Mouse (Mus musculus) embryonic facial prominence, embryonic 15.5 days (tissue): Measurements from ENCODE around the gene Sox13. TPM values are rescaled to one million over a fixed set of nuclear protein-coding genes. Genes with fewer than 3 reads are reported as not detected.

Experiments
- ATAC-seq: fragments of 200-750 bp; cut with Nextera tagmentation; 2 replicates; pipeline ENCODE4 v1.8.0; 2017; ENCODE audit warnings: low read depth, moderate TSS enrichment; ENCODE audit not compliant: insufficient number of reproducible peaks, low FRiP score, low TSS enrichment
- H3K27ac ChIP-seq: fragments of 300-500 bp; sonication (generic); replicated peaks from 2 replicates; pipeline ENCODE4 v1.5.1; 2015; ENCODE audit warnings: mild to moderate bottlenecking, inconsistent platforms
- H3K27me3 ChIP-seq: fragments of 300-500 bp; sonication (generic); 2 replicates; pipeline ENCODE4 v1.6.1; 2015; ENCODE audit warnings: inconsistent platforms
- H3K36me3 ChIP-seq: fragments of 300-500 bp; sonication (generic); 2 replicates; pipeline ENCODE4 v1.6.1; 2015; ENCODE audit warnings: mild to moderate bottlenecking, inconsistent platforms
- H3K4me1 ChIP-seq: fragments of 300-500 bp; sonication (generic); 2 replicates; pipeline ENCODE4 v1.6.1; 2015; ENCODE audit warnings: inconsistent platforms
- H3K4me2 ChIP-seq: fragments of 300-500 bp; sonication (generic); replicated peaks from 2 replicates; pipeline ENCODE4 v1.6.1; 2015; ENCODE audit warnings: mild to moderate bottlenecking, inconsistent platforms
- H3K4me3 ChIP-seq: fragments of 300-500 bp; sonication (generic); replicated peaks from 2 replicates; pipeline ENCODE4 v1.5.1; 2015; ENCODE audit warnings: mild to moderate bottlenecking, inconsistent platforms
- H3K9ac ChIP-seq: fragments of 300-500 bp; sonication (generic); 2 replicates; pipeline ENCODE4 v1.6.1; 2015; ENCODE audit warnings: inconsistent platforms
- H3K9me3 ChIP-seq: fragments of 300-500 bp; sonication (generic); replicated peaks from 2 replicates; pipeline ENCODE4 v1.6.1; 2016; ENCODE audit warnings: inconsistent platforms
- WGBS: fragments of 180-500 bp; shearing (Covaris S2); methylation state at CpG from one replicate; pipeline ENCODE4 v1.1.7; 2015; 5-methylcytosine and 5-hydroxymethylcytosine counted together
- polyA plus RNA-seq: library from polyadenylated mRNA; unstranded; fragments of >200 nt; fragmentation: Nextera tagmentation; extraction: Ambion mirVana; gene quantifications from 2 replicates; pipeline ENCODE4 v1.2.1, GENCODE M21; 2015

The Sox13 gene
- polyA plus RNA-seq, 1 experiment from 2014 or later, result 6.1 TPM

DNA sequence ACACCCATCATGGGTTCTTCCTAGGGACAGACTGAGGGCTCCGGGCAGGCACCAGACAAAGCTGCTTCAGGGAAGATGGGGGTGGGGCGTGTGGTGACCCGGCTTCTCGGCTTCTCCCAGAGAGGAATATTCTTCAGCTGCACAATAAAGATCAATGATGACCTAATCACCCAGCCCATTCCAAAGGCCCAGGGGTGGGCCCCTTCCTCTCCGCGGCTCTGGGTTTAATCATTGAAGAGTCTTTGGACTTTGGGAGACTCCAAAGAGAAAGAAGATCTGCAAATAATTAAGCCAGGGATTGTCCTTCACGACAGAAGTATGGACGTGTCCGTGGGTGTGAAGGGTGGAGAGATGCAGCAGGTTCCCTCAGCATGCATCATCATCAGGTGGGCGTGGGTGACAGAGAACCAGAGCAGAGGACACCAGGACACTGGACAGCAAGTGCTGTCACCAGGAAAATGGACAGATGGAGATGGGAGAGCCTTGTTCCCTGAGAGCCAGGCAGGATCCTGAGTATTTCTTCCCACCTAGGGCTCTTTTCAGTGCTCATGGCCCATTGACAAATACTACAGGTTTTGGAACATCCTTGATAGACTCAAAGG is 28.5 kb upstream of the Sox13 start:
- H3K27me3 ChIP-seq, result no peaks in the 10 kb centered on the region
- H3K4me3 ChIP-seq, result no peak overlapping the region
- no peaks in the 10 kb centered on the region for H3K36me3 ChIP-seq
- no peak overlapping the region for H3K27ac ChIP-seq
- peaks cover 7% of the 10 kb centered on the region; the same call in 1 of the 2 replicates for H3K4me1 ChIP-seq
- WGBS, result 35% methylated on average over 10 of the region's 10 CpGs
- no peak overlapping the region for H3K9ac ChIP-seq
- ATAC-seq, result no peak
- no peaks in the 10 kb centered on the region for H3K9me3 ChIP-seq
- H3K4me2 ChIP-seq, result no peak overlapping the region

DNA sequence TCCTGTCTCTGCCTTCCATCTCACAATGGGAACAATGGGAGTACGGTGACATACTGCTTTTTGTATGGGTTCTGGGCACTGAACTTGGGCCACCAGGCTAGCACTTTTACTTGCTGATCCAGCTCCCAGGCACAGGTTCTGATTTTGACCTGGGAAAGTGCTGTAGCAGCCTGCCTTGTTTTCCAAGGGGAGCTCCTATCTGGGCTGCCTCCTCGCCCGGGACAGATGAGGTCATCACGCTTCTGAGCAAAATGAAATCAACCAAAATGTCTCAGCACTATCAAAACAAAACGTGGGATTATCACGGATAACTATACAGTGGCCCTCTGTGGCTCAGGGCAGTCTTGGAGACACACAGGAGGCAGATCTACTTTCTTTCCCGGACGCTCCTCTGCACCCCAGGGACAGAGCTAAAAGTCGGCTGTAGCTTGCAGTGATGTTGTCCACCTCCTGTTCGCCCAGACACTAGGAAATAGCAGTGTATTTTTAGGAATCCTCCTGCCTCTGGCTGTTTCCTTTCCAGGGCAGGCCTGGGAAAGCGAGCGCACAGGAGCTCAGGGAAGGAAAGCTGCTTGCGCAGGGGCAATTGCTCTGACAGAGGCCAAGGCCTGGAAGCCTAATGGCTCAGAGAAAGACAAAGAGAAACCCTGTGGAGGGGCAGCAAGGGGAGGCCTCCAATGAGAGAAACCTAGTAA is 27.8 kb upstream of the Sox13 start:
- Histone ChIP-seq H3K27ac (no peak overlapping the region), H3K4me1 (peaks cover 7% of the 10 kb centered on the region; the same call in 1 of the 2 replicates), H3K9me3 (no peaks in the 10 kb centered on the region), H3K27me3 (no peaks in the 10 kb centered on the region), H3K9ac (no peak overlapping the region), H3K36me3 (no peaks in the 10 kb centered on the region), H3K4me3 (no peak overlapping the region), H3K4me2 (no peak overlapping the region)
- no peak for ATAC-seq
- 44% methylated on average over 13 of the region's 13 CpGs for WGBS

- Histone ChIP-seq H3K4me1 (peaks cover 7% of the 10 kb centered on the region; the same call in 1 of the 2 replicates), H3K27ac (no peak overlapping the region), H3K9me3 (no peaks in the 10 kb centered on the region), H3K4me2 (no peak overlapping the region), H3K36me3 (no peaks in the 10 kb centered on the region), H3K9ac (no peak overlapping the region), H3K27me3 (no peaks in the 10 kb centered on the region), H3K4me3 (no peak overlapping the region)
- WGBS, result 55% methylated on average over 11 of the region's 11 CpGs
- ATAC-seq, result no peak
These were observed 26.8 kb upstream of the Sox13 start for GRCm38 (mm10) chr1:133451025-133451424.

GRCm38 (mm10) chr1:133448351-133448931 is 24.3 kb upstream of the Sox13 start:
- 34% methylated on average over 14 of the region's 14 CpGs for WGBS
- H3K9me3 ChIP-seq, result 0 out of 2 replicates have a peak, but pooled peaks cover 1% of the 10 kb centered on the region
- no peaks in the 10 kb centered on the region for H3K27me3 ChIP-seq
- peak; percentile 61 for ATAC-seq
- no peak overlapping the region for H3K4me2 ChIP-seq
- H3K9ac ChIP-seq, result no peak overlapping the region
- peaks cover 7% of the 10 kb centered on the region; the same call in 1 of the 2 replicates for H3K4me1 ChIP-seq
- 0 out of 2 replicates have a peak overlapping the region, but pooled peaks have one; percentile 3 for H3K27ac ChIP-seq
- no peak overlapping the region for H3K4me3 ChIP-seq
- H3K36me3 ChIP-seq, result no peaks in the 10 kb centered on the region

DNA sequence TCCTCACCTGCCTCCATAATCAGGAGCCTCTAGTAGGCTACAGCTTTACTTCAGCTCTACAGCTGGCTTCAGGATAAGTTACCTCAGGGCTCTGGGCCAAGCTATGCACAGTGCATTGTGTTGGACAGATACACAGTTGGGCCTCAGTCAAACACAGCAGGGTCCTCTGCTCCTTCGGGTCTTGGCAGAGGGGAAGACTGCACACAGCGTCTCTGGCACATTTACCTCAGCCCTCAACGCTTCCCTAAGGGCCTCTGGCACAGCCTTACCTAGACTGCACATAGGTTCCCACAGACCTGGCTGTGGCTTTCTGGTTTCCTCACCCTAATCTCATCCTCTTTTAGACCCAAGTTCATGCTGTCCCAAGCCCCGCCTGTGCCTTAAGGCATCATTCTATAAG is 22.1 kb upstream of the Sox13 start:
- Histone ChIP-seq H3K4me2 (no peak overlapping the region), H3K9ac (no peak overlapping the region), H3K27me3 (no peaks in the 10 kb centered on the region), H3K4me3 (no peak overlapping the region), H3K36me3 (no peaks in the 10 kb centered on the region), H3K27ac (no peak overlapping the region), H3K4me1 (peaks cover 7% of the 10 kb centered on the region; the same call in 1 of the 2 replicates), H3K9me3 (0 out of 2 replicates have a peak, but pooled peaks cover 4% of the 10 kb centered on the region)
- no peak for ATAC-seq
- WGBS, result 80% methylated on average over 4 of the region's 4 CpGs

GRCm38 (mm10) chr1:133444315-133444714 is 20.1 kb upstream of the Sox13 start:
- H3K4me2 ChIP-seq, result no peak overlapping the region
- no peak for ATAC-seq
- H3K27ac ChIP-seq, result no peak overlapping the region
- WGBS, result 79% methylated on average over 8 of the region's 8 CpGs
- H3K36me3 ChIP-seq, result no peaks in the 10 kb centered on the region
- H3K4me1 ChIP-seq, result peaks cover 7% of the 10 kb centered on the region; the same call in 1 of the 2 replicates
- no peak overlapping the region for H3K9ac ChIP-seq
- H3K9me3 ChIP-seq, result 0 out of 2 replicates have a peak, but pooled peaks cover 4% of the 10 kb centered on the region
- H3K4me3 ChIP-seq, result no peak overlapping the region
- H3K27me3 ChIP-seq, result no peaks in the 10 kb centered on the region

GRCm38 (mm10) chr1:133437916-133438683 is 13.9 kb upstream of the Sox13 start:
- 52% methylated on average over 14 of the region's 14 CpGs for WGBS
- H3K36me3 ChIP-seq, result no peaks in the 10 kb centered on the region
- H3K4me3 ChIP-seq, result no peak overlapping the region
- no peaks in the 10 kb centered on the region for H3K27me3 ChIP-seq
- H3K9ac ChIP-seq, result no peak overlapping the region
- no peak overlapping the region for H3K4me2 ChIP-seq
- H3K27ac ChIP-seq, result no peak overlapping the region
- no peak for ATAC-seq
- H3K9me3 ChIP-seq, result no peaks in the 10 kb centered on the region
- peaks cover 12% of the 10 kb centered on the region for H3K4me1 ChIP-seq

DNA sequence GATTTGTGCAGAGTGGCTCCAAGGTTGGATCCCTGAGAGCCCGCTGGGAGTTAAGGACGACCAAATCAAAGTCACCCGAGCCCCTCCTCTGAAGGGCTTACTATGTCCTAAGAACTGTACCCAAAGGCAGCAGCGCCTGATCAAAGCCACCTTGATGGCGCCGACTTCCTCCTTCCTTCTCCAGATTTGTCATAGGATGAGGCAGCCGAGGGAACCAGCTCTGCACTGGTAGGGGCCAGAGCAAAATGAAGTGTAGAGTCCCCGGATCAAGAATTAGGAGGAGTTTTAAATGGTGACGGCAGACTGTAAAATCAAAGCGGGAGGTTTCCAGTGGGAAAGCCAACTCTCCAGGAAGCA is 10.6 kb upstream of the Sox13 start:
- Histone ChIP-seq H3K27ac (no peak overlapping the region), H3K27me3 (no peaks in the 10 kb centered on the region), H3K36me3 (no peaks in the 10 kb centered on the region), H3K4me2 (peak overlapping the region; percentile 53), H3K9ac (no peak overlapping the region), H3K4me3 (peak overlapping the region; percentile 37), H3K9me3 (no peaks in the 10 kb centered on the region), H3K4me1 (peaks cover 12% of the 10 kb centered on the region)
- 7% methylated on average over 10 of the region's 10 CpGs for WGBS
- no peak; the same call in 1 of the 2 replicates for ATAC-seq

GRCm38 (mm10) chr1:133434018-133434755 is 10.0 kb upstream of the Sox13 start:
- H3K4me2 ChIP-seq, result peak overlapping the region; percentile 53
- no peaks in the 10 kb centered on the region for H3K36me3 ChIP-seq
- peak; percentile 74 for ATAC-seq
- no peaks in the 10 kb centered on the region for H3K27me3 ChIP-seq
- H3K9me3 ChIP-seq, result no peaks in the 10 kb centered on the region
- no peak overlapping the region for H3K27ac ChIP-seq
- H3K9ac ChIP-seq, result peak overlapping the region; percentile 23; the same call in 1 of the 2 replicates
- WGBS, result 12% methylated on average over 10 of the region's 12 CpGs
- H3K4me3 ChIP-seq, result peak overlapping the region; percentile 37
- H3K4me1 ChIP-seq, result peaks cover 12% of the 10 kb centered on the region

DNA sequence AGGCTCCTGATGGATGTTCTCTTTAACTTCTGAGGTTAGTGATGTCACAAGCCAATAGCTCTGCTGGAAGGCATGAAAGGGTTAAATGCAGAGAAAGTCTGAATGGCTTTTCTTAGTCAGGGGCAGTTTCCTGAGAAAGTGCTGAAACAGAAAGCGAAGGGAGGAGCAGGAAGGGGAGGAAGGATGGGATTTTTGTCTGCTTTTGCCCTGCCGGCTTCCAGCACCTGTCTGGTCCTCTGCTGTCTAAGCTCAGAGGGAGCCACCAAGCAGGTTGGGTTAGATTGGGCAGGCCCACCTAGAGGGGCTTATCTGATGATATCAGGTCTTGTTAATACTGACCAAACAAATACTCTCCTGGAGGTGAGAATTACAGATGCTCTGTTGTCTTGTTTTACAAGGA is 8.4 kb upstream of the Sox13 start:
- no peaks in the 10 kb centered on the region for H3K27me3 ChIP-seq
- no peaks in the 10 kb centered on the region for H3K9me3 ChIP-seq
- WGBS, result 24% methylated on average over 2 of the region's 2 CpGs
- H3K4me3 ChIP-seq, result no peak overlapping the region
- H3K27ac ChIP-seq, result no peak overlapping the region
- H3K9ac ChIP-seq, result no peak overlapping the region
- H3K4me1 ChIP-seq, result peaks cover 12% of the 10 kb centered on the region
- H3K4me2 ChIP-seq, result no peak overlapping the region
- no peak for ATAC-seq
- H3K36me3 ChIP-seq, result no peaks in the 10 kb centered on the region
